15 mouse cellular contexts compared by ENCODE assay signal in genomic region chr6:124476216-124476615, GRCm38 (mm10).
"Had no signal": no experiment of that assay in that cellular context is flagged by ENCODE, and none has a peak within 500 bp of the region (broad histone marks: within the 10 kb centered on the region; RNA-seq: fewer than 3 reads in every experiment).

No protein-coding gene starts in this region.

- H3K27me3 ChIP-seq: liver, embryonic 15.5 days; stomach, embryonic 15.5 days had no signal

- H3K4me2 ChIP-seq: liver, embryonic 15.5 days; lung, embryonic 14.5 days; stomach, embryonic 15.5 days had no signal

- H3K27ac ChIP-seq: layer of hippocampus, adult 2 months; limb, embryonic 10.5 days; liver, embryonic 15.5 days; midbrain, embryonic 10.5 days; stomach, embryonic 15.5 days had no signal

- H3K4me1 ChIP-seq: limb, embryonic 10.5 days; midbrain, embryonic 10.5 days; stomach, embryonic 15.5 days had no signal

- DNase-seq: kidney, adult 9 months; kidney, postnatal 10 days; kidney, postnatal 4 days; lung, embryonic 14.5 days; lung, postnatal 10 days; lung, postnatal 4 days; midbrain, embryonic 14.5 days; right cerebral cortex, postnatal 14 days; thymus, adult 2 months; thymus, postnatal 25 days had no signal

- H3K4me3 ChIP-seq: layer of hippocampus, adult 2 months; limb, embryonic 10.5 days; liver, embryonic 15.5 days; midbrain, embryonic 10.5 days; stomach, embryonic 15.5 days had no signal

- H3K9me3 ChIP-seq: limb, embryonic 10.5 days; liver, embryonic 15.5 days; midbrain, embryonic 10.5 days; stomach, embryonic 15.5 days had no signal

- H3K9ac ChIP-seq: liver, embryonic 15.5 days; lung, embryonic 14.5 days; stomach, embryonic 15.5 days had no signal

- H3K36me3 ChIP-seq: limb, embryonic 10.5 days; liver, embryonic 15.5 days; midbrain, embryonic 10.5 days; stomach, embryonic 15.5 days had no signal
